Mouse (Mus musculus) kidney, embryonic 16.5 days (tissue): ENCODE data around the gene Zfp598. TPM values are rescaled to one million over a fixed set of nuclear protein-coding genes. Genes with fewer than 3 reads are reported as not detected.

Experiments
- ATAC-seq: fragments of 200-750 bp; cut with Nextera tagmentation; 2 replicates; pipeline ENCODE4 v1.8.0; 2017; ENCODE audit warnings: moderate TSS enrichment; ENCODE audit not compliant: low FRiP score, low TSS enrichment
- H3K27ac ChIP-seq: fragments of 300-500 bp; sonication (generic); 2 replicates; pipeline ENCODE4 v1.5.1; 2014; ENCODE audit warnings: low read length
- H3K27me3 ChIP-seq: fragments of 300-500 bp; sonication (generic); 2 replicates; pipeline ENCODE4 v1.6.1; 2014; ENCODE audit warnings: low read length, control low read depth, mixed read lengths; ENCODE audit not compliant: insufficient read depth
- H3K36me3 ChIP-seq: fragments of 300-500 bp; sonication (generic); 2 replicates; pipeline ENCODE4 v1.6.1; 2014; ENCODE audit warnings: low read length, control low read depth, mixed read lengths; ENCODE audit not compliant: insufficient read depth
- H3K4me1 ChIP-seq: fragments of 300-500 bp; sonication (generic); 2 replicates; pipeline ENCODE4 v1.6.1; 2014; ENCODE audit warnings: low read length, control low read depth, mixed read lengths; ENCODE audit not compliant: insufficient read depth
- H3K4me2 ChIP-seq: fragments of 300-500 bp; sonication (generic); replicated peaks from 2 replicates; pipeline ENCODE4 v1.6.1; 2014; ENCODE audit warnings: low read depth, low read length
- H3K4me3 ChIP-seq: fragments of 300-500 bp; sonication (generic); 2 replicates; pipeline ENCODE4 v1.5.1; 2014; ENCODE audit warnings: mild to moderate bottlenecking, low read length
- H3K9ac ChIP-seq: fragments of 300-500 bp; sonication (generic); replicated peaks from 2 replicates; pipeline ENCODE4 v1.6.1; 2014; ENCODE audit warnings: low read length
- H3K9me3 ChIP-seq: fragments of 300-500 bp; sonication (generic); 2 replicates; pipeline ENCODE4 v1.6.1; 2016; ENCODE audit warnings: low read length, control low read depth
- WGBS: fragments of 180-500 bp; shearing (Covaris S2); extraction: QIAGEN DNeasy Blood & Tissue Kit; methylation state at CpG from one replicate; pipeline ENCODE4 v1.1.7; 2014; 5-methylcytosine and 5-hydroxymethylcytosine counted together
- polyA plus RNA-seq: library from polyadenylated mRNA; unstranded; fragments of >200 nt; fragmentation: Nextera tagmentation; extraction: Ambion mirVana; gene quantifications from 2 replicates; pipeline ENCODE4 v1.2.1, GENCODE M21; 2015

Gene Zfp598
- polyA plus RNA-seq, 1 experiment from 2014 or later, result 22.7 TPM

GRCm38 (mm10) chr17:24723122-24723880 is 53.8 kb downstream of the Zfp598 start:
- H3K4me3 ChIP-seq, result peak overlapping the region; percentile 96
- H3K27ac ChIP-seq, result peak overlapping the region; percentile 87
- no peaks in the 10 kb centered on the region for H3K9me3 ChIP-seq
- peaks cover 16% of the 10 kb centered on the region for H3K36me3 ChIP-seq
- peak overlapping the region; percentile 87 for H3K9ac ChIP-seq
- no peak for ATAC-seq
- H3K27me3 ChIP-seq, result no peaks in the 10 kb centered on the region
- peaks cover 32% of the 10 kb centered on the region for H3K4me1 ChIP-seq
- H3K4me2 ChIP-seq, result peak overlapping the region; percentile 82
- WGBS, result under 1% methylated on average over 12 of the region's 12 CpGs

GRCm38 (mm10) chr17:24723881-24724180 is 54.3 kb downstream of the Zfp598 start:
- Histone ChIP-seq H3K4me2 (peak overlapping the region; percentile 82), H3K27me3 (no peaks in the 10 kb centered on the region), H3K9ac (peak overlapping the region; percentile 87), H3K4me3 (peak overlapping the region; percentile 96), H3K4me1 (peaks cover 27% of the 10 kb centered on the region), H3K9me3 (no peaks in the 10 kb centered on the region), H3K27ac (peak overlapping the region; percentile 87), H3K36me3 (peaks cover 16% of the 10 kb centered on the region)
- WGBS, result under 1% methylated on average over 15 of the region's 15 CpGs
- ATAC-seq, result peak; percentile 8

- WGBS, result 0% methylated on average over 30 of the region's 30 CpGs
- H3K9ac ChIP-seq, result peak within 1 kb of the TSS; percentile 87
These were observed 54.7 kb downstream of the Zfp598 start, which contains the start of gene Ndufb10 for GRCm38 (mm10) chr17:24724184-24724583. Ndufb10 (minus strand) TSS chr17:24724478.

GRCm38 (mm10) chr17:24725637-24726390 is 56.3 kb downstream of the Zfp598 start:
- no peak overlapping the region for H3K4me3 ChIP-seq
- no peaks in the 10 kb centered on the region for H3K27me3 ChIP-seq
- peaks cover 25% of the 10 kb centered on the region for H3K4me1 ChIP-seq
- ATAC-seq, result no peak
- H3K9me3 ChIP-seq, result no peaks in the 10 kb centered on the region
- H3K27ac ChIP-seq, result no peak overlapping the region
- no peak overlapping the region for H3K9ac ChIP-seq
- peaks cover 16% of the 10 kb centered on the region for H3K36me3 ChIP-seq
- 70% methylated on average over 3 of the region's 3 CpGs for WGBS
- H3K4me2 ChIP-seq, result no peak overlapping the region

More at GRCm38 (mm10) chr17:24724184-24724583, 54.7 kb downstream of the Zfp598 start, which contains the start of gene Ndufb10:
- Histone ChIP-seq H3K36me3 (peaks cover 16% of the 10 kb centered on the region), H3K27me3 (no peaks in the 10 kb centered on the region), H3K27ac (peak within 1 kb of the TSS; percentile 87), H3K4me3 (peak within 1 kb of the TSS; percentile 96), H3K9me3 (no peaks in the 10 kb centered on the region), H3K4me2 (peak within 1 kb of the TSS; percentile 82), H3K4me1 (peaks cover 25% of the 10 kb centered on the region)
- peak; percentile 75 for ATAC-seq

- H3K4me1 ChIP-seq, result peaks cover 9% of the 10 kb centered on the region
- 69% methylated on average over 2 of the region's 2 CpGs for WGBS
- no peak for ATAC-seq
These were observed 58.1 kb downstream of the Zfp598 start, which contains the start of gene Rpl3l for GRCm38 (mm10) chr17:24727618-24728017. Rpl3l (plus strand) TSS chr17:24727820.

GRCm38 (mm10) chr17:24728184-24728583 is 58.7 kb downstream of the Zfp598 start:
- H3K9ac ChIP-seq, result no peak overlapping the region
- H3K27ac ChIP-seq, result no peak overlapping the region
- ATAC-seq, result no peak
- H3K36me3 ChIP-seq, result no peaks in the 10 kb centered on the region
- no peaks in the 10 kb centered on the region for H3K9me3 ChIP-seq
- 75% methylated on average over 17 of the region's 17 CpGs for WGBS
- H3K4me1 ChIP-seq, result peaks cover 3% of the 10 kb centered on the region
- H3K4me3 ChIP-seq, result no peak overlapping the region
- no peak overlapping the region for H3K4me2 ChIP-seq
- H3K27me3 ChIP-seq, result no peaks in the 10 kb centered on the region

More at GRCm38 (mm10) chr17:24727618-24728017, 58.1 kb downstream of the Zfp598 start, which contains the start of gene Rpl3l:
- Histone ChIP-seq H3K9ac (no peak within 1 kb of the TSS; the same call in 1 of the 2 replicates), H3K4me2 (no peak within 1 kb of the TSS), H3K4me3 (no peak within 1 kb of the TSS), H3K27ac (no peak within 1 kb of the TSS), H3K9me3 (no peaks in the 10 kb centered on the region), H3K36me3 (0 out of 2 replicates have a peak, but pooled peaks cover 1% of the 10 kb centered on the region), H3K27me3 (no peaks in the 10 kb centered on the region)

GRCm38 (mm10) chr17:24729067-24729466 is 59.6 kb downstream of the Zfp598 start:
- Histone ChIP-seq H3K9ac (no peak overlapping the region), H3K36me3 (no peaks in the 10 kb centered on the region), H3K27ac (no peak overlapping the region), H3K27me3 (no peaks in the 10 kb centered on the region), H3K4me3 (no peak overlapping the region), H3K9me3 (no peaks in the 10 kb centered on the region), H3K4me1 (no peaks in the 10 kb centered on the region), H3K4me2 (no peak overlapping the region)
- no peak for ATAC-seq
- 71% methylated on average over 6 of the region's 6 CpGs for WGBS

GRCm38 (mm10) chr17:24730787-24731186 is 61.3 kb downstream of the Zfp598 start:
- Histone ChIP-seq H3K4me1 (peaks cover 3% of the 10 kb centered on the region), H3K27me3 (no peaks in the 10 kb centered on the region), H3K36me3 (no peaks in the 10 kb centered on the region), H3K4me3 (no peak overlapping the region), H3K4me2 (no peak overlapping the region), H3K9me3 (no peaks in the 10 kb centered on the region), H3K27ac (no peak overlapping the region), H3K9ac (no peak overlapping the region)
- WGBS, result 82% methylated on average over 14 of the region's 14 CpGs
- ATAC-seq, result no peak
